Comparison of ENCODE assay signal across 15 mouse cellular contexts in the genomic region with DNA sequence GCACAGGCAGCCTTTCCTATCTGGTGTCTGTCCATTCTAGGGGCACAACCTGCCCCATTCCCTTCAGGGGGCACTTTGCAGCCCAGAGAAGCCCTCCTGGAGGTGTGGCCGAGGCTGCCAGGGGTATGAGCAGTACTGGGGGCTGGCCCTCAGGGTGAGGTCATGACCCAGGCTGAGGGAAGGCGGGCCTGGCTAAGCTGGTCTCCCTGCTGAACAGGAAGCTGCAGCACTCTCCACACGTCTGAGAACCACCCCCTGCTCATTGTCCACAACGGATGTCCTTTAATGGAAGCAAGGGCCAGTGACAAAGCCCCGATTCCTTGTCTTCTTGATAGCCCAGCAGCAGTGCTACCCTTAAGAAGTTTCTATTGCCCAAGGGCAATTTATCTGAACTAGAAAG.
A peak's percentile ranks its signal among the peaks of the same experiment; 100 is the strongest.
DNase-seq lines count a peak whose midpoint lies in the region; ATAC-seq lines count a peak whose summit lies in the region.
"Had no signal": no experiment of that assay in that cellular context is flagged by ENCODE, and none has a peak within 500 bp of the region (broad histone marks: within the 10 kb centered on the region; RNA-seq: fewer than 3 reads in every experiment).

No protein-coding gene starts in this region.

- ATAC-seq in heart, embryonic 15.5 days (replicated peaks; ENCODE audit: insufficient number of reproducible peaks, insufficient read depth, low FRiP score, low read depth) = 0 out of 2 replicates have a peak, but pooled peaks have one; percentile 31
- ATAC-seq in liver, embryonic 12.5 days = peak; percentile 49; the same call in 1 of the 2 replicates
- ATAC-seq in megakaryocyte progenitor cell, adult 5-6 weeks (replicated peaks; ENCODE audit: poor library complexity) = no peak
- ATAC-seq: liver, postnatal 0 days had no signal

- no peaks in the 10 kb centered on the region for H3K27me3 ChIP-seq in heart, embryonic 15.5 days
- no peaks in the 10 kb centered on the region for H3K27me3 ChIP-seq in liver, embryonic 12.5 days (replicated peaks)
- H3K27me3 ChIP-seq in limb, embryonic 10.5 days (ENCODE audit: low read depth, poor library complexity, severe bottlenecking) = no peaks in the 10 kb centered on the region
- H3K27me3 ChIP-seq: embryonic facial prominence, embryonic 12.5 days; kidney, embryonic 15.5 days had no signal

- H3K4me2 ChIP-seq in heart, embryonic 15.5 days = no peak overlapping the region
- H3K4me2 ChIP-seq in liver, embryonic 12.5 days = no peak overlapping the region
- H3K4me2 ChIP-seq: embryonic facial prominence, embryonic 12.5 days; kidney, embryonic 15.5 days; midbrain, embryonic 11.5 days had no signal

- WGBS in heart, embryonic 15.5 days = 8% methylated on average over 5 of the region's 5 CpGs
- 11% methylated on average over 5 of the region's 5 CpGs for WGBS in liver, embryonic 12.5 days (ENCODE audit: insufficient replicate concordance)
- WGBS in limb, embryonic 10.5 days = 5% methylated on average over 5 of the region's 5 CpGs

- DNase-seq in heart, adult 18-20 months = no peak
- DNase-seq in liver = no peak
- peak; percentile 73 for DNase-seq in embryo, embryonic 10 days (ENCODE audit: low spot score)
- peak; percentile 34 for DNase-seq in limb, embryonic 10.5 days (ENCODE audit: low spot score)
- DNase-seq in urinary bladder, postnatal 4 days (ENCODE audit: low spot score in 2 of 2) = no peak
- DNase-seq: adrenal gland, postnatal 14 days; cerebellum, adult 9-11 months; liver, postnatal 0 days had no signal

- H3K9ac ChIP-seq in heart, embryonic 15.5 days = no peak overlapping the region
- H3K9ac ChIP-seq in liver, embryonic 12.5 days = no peak overlapping the region
- H3K9ac ChIP-seq: embryonic facial prominence, embryonic 12.5 days; kidney, embryonic 15.5 days; liver, postnatal 0 days had no signal

- no peak overlapping the region for H3K4me3 ChIP-seq in heart, embryonic 15.5 days
- H3K4me3 ChIP-seq in liver, embryonic 12.5 days = no peak overlapping the region
- H3K4me3 ChIP-seq in limb, embryonic 10.5 days = no peak overlapping the region
- H3K4me3 ChIP-seq: embryonic facial prominence, embryonic 12.5 days; kidney, embryonic 15.5 days; myocyte had no signal

- no peaks in the 10 kb centered on the region for H3K36me3 ChIP-seq in heart, embryonic 15.5 days
- H3K36me3 ChIP-seq in liver, embryonic 12.5 days = no peaks in the 10 kb centered on the region
- H3K36me3 ChIP-seq in limb, embryonic 10.5 days = no peaks in the 10 kb centered on the region
- H3K36me3 ChIP-seq: embryonic facial prominence, embryonic 12.5 days; kidney, embryonic 15.5 days had no signal

- no peaks in the 10 kb centered on the region for H3K9me3 ChIP-seq in heart, embryonic 15.5 days (replicated peaks)
- H3K9me3 ChIP-seq in liver, embryonic 12.5 days (replicated peaks) = no peaks in the 10 kb centered on the region
- H3K9me3 ChIP-seq in limb, embryonic 10.5 days (replicated peaks) = no peaks in the 10 kb centered on the region
- H3K9me3 ChIP-seq: embryonic facial prominence, embryonic 12.5 days; kidney, embryonic 15.5 days had no signal

- H3K4me1 ChIP-seq in heart, embryonic 15.5 days (replicated peaks) = no peaks in the 10 kb centered on the region
- H3K4me1 ChIP-seq in liver, embryonic 12.5 days = no peaks in the 10 kb centered on the region
- peaks cover 17% of the 10 kb centered on the region for H3K4me1 ChIP-seq in limb, embryonic 10.5 days

- no peak overlapping the region for H3K27ac ChIP-seq in heart, embryonic 15.5 days
- no peak overlapping the region for H3K27ac ChIP-seq in liver, embryonic 12.5 days
- peak overlapping the region; percentile 53 for H3K27ac ChIP-seq in limb, embryonic 10.5 days
- H3K27ac ChIP-seq: embryonic facial prominence, embryonic 12.5 days; kidney, embryonic 15.5 days had no signal

Comparison
In these comparisons a context has a peak if more than half of its experiments do, and no peak if none do; other contexts are left out.
1. DNase-seq: peak in embryo, embryonic 10 days (single experiment) and limb, embryonic 10.5 days (single experiment); none in heart, adult 18-20 months (0 of 2), liver (single experiment) and urinary bladder, postnatal 4 days (0 of 2).